Mouse (Mus musculus): ENCODE results near the gene Sbno1.

DNA sequence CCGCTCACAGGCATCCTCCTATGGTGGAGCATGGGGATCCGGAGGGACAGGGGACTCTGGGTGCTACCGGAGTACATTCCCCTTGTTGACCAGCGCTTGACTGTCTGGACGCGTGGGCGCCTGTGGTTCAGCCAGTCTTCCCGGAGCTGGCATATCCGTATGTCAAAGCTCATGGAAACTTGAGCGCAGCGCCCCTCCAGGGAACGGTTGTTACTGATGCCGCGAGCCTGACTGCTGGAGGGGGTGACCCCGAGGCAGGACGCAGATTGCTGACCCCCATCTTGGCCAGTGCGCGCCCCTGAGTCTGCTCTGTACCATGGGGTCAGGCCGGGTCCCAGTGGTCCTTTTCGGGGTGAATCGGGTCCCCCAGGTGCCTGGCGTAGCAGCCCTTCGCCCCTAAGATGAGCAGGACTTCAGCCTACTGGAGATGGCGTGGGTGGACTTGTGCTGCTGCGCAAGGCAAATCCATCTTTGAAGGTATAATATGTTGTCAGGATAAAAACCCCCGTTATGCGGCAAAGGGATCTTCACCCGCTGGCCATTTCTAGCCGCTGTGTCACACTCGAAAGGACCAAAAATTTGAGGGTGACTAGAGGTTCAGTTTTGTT, 14.4 kb upstream of the Sbno1 start:
- TF ChIP-seq CTCF (IDR thresholded peaks at IDR 0.05; ENCODE audit: extremely low read depth, insufficient read depth, low read length) = 0 out of 2 replicates have a peak, but pooled peaks have one; percentile 25
- TF ChIP-seq POLR2A (IDR thresholded peaks at IDR 0.05; ENCODE audit: extremely low read depth, insufficient read depth, low read length) = no peak
